Mouse (Mus musculus): ENCODE data around the gene Map3k13. TPM values are rescaled to one million over a fixed set of nuclear protein-coding genes. Genes with fewer than 3 reads are reported as not detected.

Map3k13 gene
- polyA plus RNA-seq, 1 experiment, result 2.1 TPM

DNA sequence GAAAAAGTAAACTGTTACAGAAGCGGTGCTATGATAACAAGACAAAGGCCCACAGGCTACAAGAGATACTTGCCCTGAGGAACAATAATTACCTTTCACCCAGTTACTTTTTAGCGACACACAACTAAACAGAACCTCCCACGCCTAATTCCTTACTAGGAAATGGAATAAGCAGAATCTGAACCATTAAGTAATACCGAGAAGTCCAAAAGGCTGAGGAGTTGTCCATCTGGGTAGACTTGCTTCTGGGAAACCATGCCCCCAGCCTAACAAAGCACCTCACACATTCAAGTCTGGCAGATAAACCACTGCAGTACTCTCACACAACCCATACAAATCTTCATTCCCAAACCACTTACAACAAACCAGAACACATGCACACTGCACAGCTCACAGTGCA, 15.0 kb upstream of the Map3k13 start:
- H3K9ac ChIP-seq (ENCODE audit: low read depth, poor library complexity, severe bottlenecking), result no peak overlapping the region
- no peaks in the 10 kb centered on the region for H3K9me3 ChIP-seq (replicated peaks; ENCODE audit: control insufficient read depth, insufficient read depth, low read length, poor library complexity, severe bottlenecking)
- H3K36me3 ChIP-seq (ENCODE audit: control insufficient read depth, insufficient read depth, low read length, poor library complexity, severe bottlenecking), result no peaks in the 10 kb centered on the region
- no peak overlapping the region for H3K27ac ChIP-seq (ENCODE audit: insufficient read depth, low read length)
- H3K4me3 ChIP-seq (ENCODE audit: low read depth, low read length), result no peak overlapping the region
- no peak for TF ChIP-seq POLR2A (IDR thresholded peaks at IDR 0.05; ENCODE audit: insufficient read depth, low read length)
- no peak for TF ChIP-seq CTCF (IDR thresholded peaks at IDR 0.05; ENCODE audit: low read depth, low read length)
- TF ChIP-seq EP300 (IDR thresholded peaks at IDR 0.05; ENCODE audit: insufficient read depth, low read depth, low read length), result no peak
- H3K27me3 ChIP-seq (ENCODE audit: control insufficient read depth, insufficient read depth, low read length, poor library complexity, severe bottlenecking), result no peaks in the 10 kb centered on the region
- H3K4me1 ChIP-seq (ENCODE audit: control insufficient read depth, insufficient read depth, low read length), result no peaks in the 10 kb centered on the region

DNA sequence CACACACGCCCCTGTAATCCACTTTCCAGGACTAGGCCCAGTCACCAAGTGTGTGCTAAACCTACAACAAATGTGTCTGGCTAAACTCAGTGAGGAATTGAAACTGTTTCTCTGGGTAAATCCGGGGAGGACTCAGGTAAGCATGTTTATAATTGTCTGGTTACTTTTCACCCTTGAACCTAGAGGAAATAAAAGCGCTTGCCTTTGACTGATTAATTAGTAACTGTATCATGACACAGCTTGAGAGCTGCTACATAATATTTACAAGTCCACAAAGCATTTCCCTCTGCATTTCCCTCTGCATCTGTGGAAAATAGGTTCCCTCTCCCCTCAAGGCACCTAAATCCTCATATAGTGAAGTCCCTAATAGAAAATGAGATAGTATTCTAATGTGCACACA, 12.9 kb upstream of the Map3k13 start:
- H3K9ac ChIP-seq (ENCODE audit: low read depth, poor library complexity, severe bottlenecking), result no peak overlapping the region
- H3K27me3 ChIP-seq (ENCODE audit: control insufficient read depth, insufficient read depth, low read length, poor library complexity, severe bottlenecking), result no peaks in the 10 kb centered on the region
- H3K4me3 ChIP-seq (ENCODE audit: low read depth, low read length), result no peak overlapping the region
- no peaks in the 10 kb centered on the region for H3K9me3 ChIP-seq (replicated peaks; ENCODE audit: control insufficient read depth, insufficient read depth, low read length, poor library complexity, severe bottlenecking)
- H3K36me3 ChIP-seq (ENCODE audit: control insufficient read depth, insufficient read depth, low read length, poor library complexity, severe bottlenecking), result no peaks in the 10 kb centered on the region
- H3K27ac ChIP-seq (ENCODE audit: insufficient read depth, low read length), result no peak overlapping the region
- TF ChIP-seq POLR2A (IDR thresholded peaks at IDR 0.05; ENCODE audit: insufficient read depth, low read length) (no peak), CTCF (IDR thresholded peaks at IDR 0.05; ENCODE audit: low read depth, low read length) (no peak), EP300 (IDR thresholded peaks at IDR 0.05; ENCODE audit: insufficient read depth, low read depth, low read length) (no peak)
- H3K4me1 ChIP-seq (ENCODE audit: control insufficient read depth, insufficient read depth, low read length), result no peaks in the 10 kb centered on the region

DNA sequence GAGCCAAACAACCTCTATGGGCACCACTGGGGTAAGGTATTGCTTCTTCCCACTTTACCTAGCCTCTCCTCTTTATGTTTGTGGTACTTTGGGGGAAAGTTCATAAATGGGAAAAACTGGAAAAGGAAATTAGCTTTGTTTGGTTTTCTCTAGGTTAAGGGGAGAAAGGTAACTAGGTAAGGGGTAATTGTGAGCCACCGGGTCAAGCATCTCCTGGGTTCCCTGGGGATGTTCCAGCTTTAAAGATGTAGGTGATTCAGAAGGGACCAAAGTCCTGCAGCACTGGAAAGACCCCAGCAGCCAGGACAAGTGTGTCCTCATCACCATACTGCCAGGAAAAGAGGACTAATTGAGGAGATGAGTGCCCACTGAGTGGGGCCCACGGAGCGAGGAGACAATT, 12.3 kb upstream of the Map3k13 start:
- no peaks in the 10 kb centered on the region for H3K4me1 ChIP-seq (ENCODE audit: control insufficient read depth, insufficient read depth, low read length)
- H3K9ac ChIP-seq (ENCODE audit: low read depth, poor library complexity, severe bottlenecking), result no peak overlapping the region
- TF ChIP-seq POLR2A (IDR thresholded peaks at IDR 0.05; ENCODE audit: insufficient read depth, low read length), result no peak
- TF ChIP-seq CTCF (IDR thresholded peaks at IDR 0.05; ENCODE audit: low read depth, low read length), result no peak
- TF ChIP-seq EP300 (IDR thresholded peaks at IDR 0.05; ENCODE audit: insufficient read depth, low read depth, low read length), result no peak

DNA sequence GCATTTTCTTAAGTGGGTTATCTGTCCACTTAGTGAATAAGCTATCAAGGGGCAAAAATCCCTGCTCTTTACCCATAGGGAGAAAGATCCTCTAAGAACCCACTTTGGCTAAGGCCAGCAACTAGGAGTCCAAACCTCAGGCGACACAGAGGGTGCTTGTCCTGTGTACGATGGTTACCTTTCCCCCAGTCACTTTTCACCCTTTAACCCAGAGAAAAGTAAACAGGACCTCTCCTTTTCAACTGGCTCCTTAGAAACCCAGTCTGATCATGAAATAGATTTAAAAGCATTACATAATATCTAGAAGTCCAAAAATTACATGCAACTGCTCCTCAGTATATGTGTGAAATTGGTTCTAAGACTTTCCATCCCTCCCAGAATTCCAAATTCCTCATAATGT, 11.3 kb upstream of the Map3k13 start:
- no peaks in the 10 kb centered on the region for H3K4me1 ChIP-seq (ENCODE audit: control insufficient read depth, insufficient read depth, low read length)
- no peaks in the 10 kb centered on the region for H3K36me3 ChIP-seq (ENCODE audit: control insufficient read depth, insufficient read depth, low read length, poor library complexity, severe bottlenecking)
- TF ChIP-seq EP300 (IDR thresholded peaks at IDR 0.05; ENCODE audit: insufficient read depth, low read depth, low read length) (no peak), CTCF (IDR thresholded peaks at IDR 0.05; ENCODE audit: low read depth, low read length) (no peak), POLR2A (IDR thresholded peaks at IDR 0.05; ENCODE audit: insufficient read depth, low read length) (no peak)
- no peaks in the 10 kb centered on the region for H3K27me3 ChIP-seq (ENCODE audit: control insufficient read depth, insufficient read depth, low read length, poor library complexity, severe bottlenecking)
- H3K9ac ChIP-seq (ENCODE audit: low read depth, poor library complexity, severe bottlenecking), result no peak overlapping the region
- H3K27ac ChIP-seq (ENCODE audit: insufficient read depth, low read length), result no peak overlapping the region
- H3K4me3 ChIP-seq (ENCODE audit: low read depth, low read length), result no peak overlapping the region
- no peaks in the 10 kb centered on the region for H3K9me3 ChIP-seq (replicated peaks; ENCODE audit: control insufficient read depth, insufficient read depth, low read length, poor library complexity, severe bottlenecking)

More for the DNA sequence above, 12.3 kb upstream of the Map3k13 start:
- H3K27ac ChIP-seq (ENCODE audit: insufficient read depth, low read length), result no peak overlapping the region
- H3K9me3 ChIP-seq (replicated peaks; ENCODE audit: control insufficient read depth, insufficient read depth, low read length, poor library complexity, severe bottlenecking), result no peaks in the 10 kb centered on the region
- H3K36me3 ChIP-seq (ENCODE audit: control insufficient read depth, insufficient read depth, low read length, poor library complexity, severe bottlenecking), result no peaks in the 10 kb centered on the region
- H3K27me3 ChIP-seq (ENCODE audit: control insufficient read depth, insufficient read depth, low read length, poor library complexity, severe bottlenecking), result no peaks in the 10 kb centered on the region
- H3K4me3 ChIP-seq (ENCODE audit: low read depth, low read length), result no peak overlapping the region

DNA sequence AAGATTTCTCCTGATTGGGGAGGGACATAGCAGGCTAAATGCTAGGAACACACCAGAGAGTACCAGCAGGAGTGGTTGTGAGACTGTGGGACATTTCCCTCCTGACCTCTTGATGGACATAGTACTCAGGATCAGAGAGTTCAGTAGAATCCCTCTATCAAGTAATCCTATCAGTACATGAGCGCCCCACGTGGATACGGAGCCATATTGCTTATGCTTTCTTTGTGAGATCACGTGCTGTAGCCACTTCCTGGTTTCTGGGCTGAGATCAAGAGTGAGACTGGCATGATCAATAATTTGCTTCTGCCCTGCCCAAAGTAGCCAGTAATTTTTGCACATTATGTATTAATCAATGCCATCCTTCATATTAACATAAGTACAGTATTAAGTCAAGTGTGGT, 9.1 kb upstream of the Map3k13 start:
- no peak overlapping the region for H3K4me3 ChIP-seq (ENCODE audit: low read depth, low read length)
- H3K9me3 ChIP-seq (replicated peaks; ENCODE audit: control insufficient read depth, insufficient read depth, low read length, poor library complexity, severe bottlenecking), result no peaks in the 10 kb centered on the region
- H3K36me3 ChIP-seq (ENCODE audit: control insufficient read depth, insufficient read depth, low read length, poor library complexity, severe bottlenecking), result no peaks in the 10 kb centered on the region
- H3K27me3 ChIP-seq (ENCODE audit: control insufficient read depth, insufficient read depth, low read length, poor library complexity, severe bottlenecking), result no peaks in the 10 kb centered on the region
- TF ChIP-seq EP300 (IDR thresholded peaks at IDR 0.05; ENCODE audit: insufficient read depth, low read depth, low read length), result no peak
- TF ChIP-seq POLR2A (IDR thresholded peaks at IDR 0.05; ENCODE audit: insufficient read depth, low read length), result no peak
- no peak for TF ChIP-seq CTCF (IDR thresholded peaks at IDR 0.05; ENCODE audit: low read depth, low read length)
- no peaks in the 10 kb centered on the region for H3K4me1 ChIP-seq (ENCODE audit: control insufficient read depth, insufficient read depth, low read length)
- H3K27ac ChIP-seq (ENCODE audit: insufficient read depth, low read length), result no peak overlapping the region
- H3K9ac ChIP-seq (ENCODE audit: low read depth, poor library complexity, severe bottlenecking), result no peak overlapping the region

- H3K9ac ChIP-seq (ENCODE audit: low read depth, poor library complexity, severe bottlenecking), result no peak overlapping the region
- no peak overlapping the region for H3K4me3 ChIP-seq (ENCODE audit: low read depth, low read length)
- TF ChIP-seq POLR2A (IDR thresholded peaks at IDR 0.05; ENCODE audit: insufficient read depth, low read length), result no peak
- no peak for TF ChIP-seq CTCF (IDR thresholded peaks at IDR 0.05; ENCODE audit: low read depth, low read length)
- no peak for TF ChIP-seq EP300 (IDR thresholded peaks at IDR 0.05; ENCODE audit: insufficient read depth, low read depth, low read length)
- H3K27ac ChIP-seq (ENCODE audit: insufficient read depth, low read length), result no peak overlapping the region
- H3K9me3 ChIP-seq (replicated peaks; ENCODE audit: control insufficient read depth, insufficient read depth, low read length, poor library complexity, severe bottlenecking), result no peaks in the 10 kb centered on the region
- H3K27me3 ChIP-seq (ENCODE audit: control insufficient read depth, insufficient read depth, low read length, poor library complexity, severe bottlenecking), result no peaks in the 10 kb centered on the region
- no peaks in the 10 kb centered on the region for H3K4me1 ChIP-seq (ENCODE audit: control insufficient read depth, insufficient read depth, low read length)
- no peaks in the 10 kb centered on the region for H3K36me3 ChIP-seq (ENCODE audit: control insufficient read depth, insufficient read depth, low read length, poor library complexity, severe bottlenecking)
Measured at GRCm38 (mm10) chr16:21786317-21786716, 7.8 kb upstream of the Map3k13 start.

All from ES-Bruce4 (cell line).